Mouse (Mus musculus) left cerebral cortex, postnatal 4 days (tissue): ENCODE data around the gene L3mbtl4. TPM values are rescaled to one million over a fixed set of nuclear protein-coding genes. Genes with fewer than 3 reads are reported as not detected.
"Not testable (repeated sequence)": the region's sequence is repeated elsewhere in the genome, so short reads cannot be mapped to it uniquely, and the experiment has no call there.

Experiments used
- DNase-seq: peaks from one replicate; pipeline ENCODE4 v3.0.0-alpha.2; 2022
- intact Hi-C: fragments of 180-260 bp; cut with DNase I; formaldehyde crosslinking; loops from one replicate; pipeline ENCODE4 v1.15.1; 2025
- total RNA-seq, 2 experiments: library from RNA; stranded (reverse); gene quantifications; 2 replicates each; pipeline ENCODE4 v1.2.3; 2021

L3mbtl4 gene
- total RNA-seq, 2 experiments from 2014 or later: 9.2 to 10.8 TPM

DNA sequence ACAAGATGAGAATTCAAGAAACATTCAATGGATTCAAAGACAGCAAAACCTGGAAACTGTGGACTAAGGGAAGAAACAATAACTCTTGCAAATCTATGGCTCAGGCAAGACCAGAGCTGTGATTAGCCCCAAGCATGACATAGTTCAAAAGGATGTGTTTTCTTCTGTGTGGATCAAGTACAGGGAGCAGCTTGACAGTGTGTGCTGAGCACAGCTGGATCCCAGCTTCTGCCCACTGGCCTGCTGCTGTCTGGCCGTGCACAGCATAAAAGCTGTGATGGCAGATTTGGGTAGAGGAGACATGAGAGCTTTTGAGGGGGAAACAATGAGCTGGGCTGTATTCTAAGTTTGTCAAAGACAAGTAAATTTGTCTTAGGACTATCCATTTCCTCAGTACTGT is 84.1 kb downstream of the L3mbtl4 start:
- intact Hi-C loops: no loop called here
- peak; percentile 37 for DNase-seq

DNA sequence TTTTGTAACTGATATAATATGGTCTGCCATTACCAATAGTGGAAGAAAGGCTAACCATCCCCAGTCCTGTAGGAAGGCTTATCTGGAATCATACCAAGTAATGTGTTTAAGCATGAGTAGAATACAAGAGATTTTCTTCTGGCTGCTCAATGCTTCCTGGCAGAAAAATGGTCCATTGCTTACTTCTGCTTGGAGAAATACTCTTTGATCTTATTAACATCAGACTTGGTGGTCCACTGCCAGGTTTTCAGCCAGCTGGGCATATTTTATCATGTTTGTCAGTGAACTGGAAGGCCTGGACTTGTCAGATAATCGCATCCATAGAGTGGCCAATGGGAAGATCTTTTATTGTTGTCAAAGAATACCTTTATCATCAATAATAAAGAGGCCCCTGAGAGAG is 97.5 kb downstream of the L3mbtl4 start:
- intact Hi-C loops: no loop called here
- peak; percentile 67 for DNase-seq

DNA sequence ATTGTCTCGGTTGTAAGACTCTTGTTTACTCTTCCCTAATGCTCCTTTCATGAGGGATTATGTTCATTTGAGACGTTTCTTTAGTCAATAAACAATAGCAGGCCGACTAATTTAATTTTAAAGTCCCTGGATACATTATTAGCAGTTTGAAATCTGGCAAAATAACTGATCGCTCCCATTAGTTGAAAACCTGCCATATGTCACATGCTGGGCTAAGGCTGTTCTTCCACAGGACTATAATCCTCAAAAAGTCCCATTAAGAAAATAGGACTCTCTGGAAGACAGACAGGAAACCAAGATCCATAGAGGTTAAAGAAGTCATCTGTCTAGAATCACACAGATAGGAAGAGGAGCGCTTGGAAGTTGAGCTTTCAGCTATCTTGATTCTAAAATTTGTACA is 114.9 kb downstream of the L3mbtl4 start:
- intact Hi-C loops: no loop called here
- DNase-seq: no peak

DNA sequence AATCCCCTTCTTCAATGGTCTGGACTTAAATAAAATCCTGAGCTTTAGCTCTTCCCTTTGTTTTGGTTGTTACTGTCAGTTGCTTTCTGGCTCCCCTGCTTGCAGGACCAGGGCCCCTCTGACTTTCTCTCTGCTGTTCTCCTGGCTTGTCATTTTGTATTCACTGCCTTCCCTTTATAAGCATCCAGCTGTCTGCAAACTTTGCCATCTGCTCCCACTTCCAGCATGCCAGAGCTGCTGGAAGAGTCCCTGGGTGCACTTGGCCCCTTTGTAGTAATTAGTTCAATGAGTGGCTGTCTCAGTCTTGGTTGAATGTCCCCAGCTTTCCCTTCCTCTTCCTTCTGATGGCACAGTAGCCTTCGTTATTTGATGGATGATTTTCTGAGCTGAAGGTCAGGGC is 132.4 kb downstream of the L3mbtl4 start:
- peak; percentile 66 for DNase-seq
- intact Hi-C loops: no loop called here

DNA sequence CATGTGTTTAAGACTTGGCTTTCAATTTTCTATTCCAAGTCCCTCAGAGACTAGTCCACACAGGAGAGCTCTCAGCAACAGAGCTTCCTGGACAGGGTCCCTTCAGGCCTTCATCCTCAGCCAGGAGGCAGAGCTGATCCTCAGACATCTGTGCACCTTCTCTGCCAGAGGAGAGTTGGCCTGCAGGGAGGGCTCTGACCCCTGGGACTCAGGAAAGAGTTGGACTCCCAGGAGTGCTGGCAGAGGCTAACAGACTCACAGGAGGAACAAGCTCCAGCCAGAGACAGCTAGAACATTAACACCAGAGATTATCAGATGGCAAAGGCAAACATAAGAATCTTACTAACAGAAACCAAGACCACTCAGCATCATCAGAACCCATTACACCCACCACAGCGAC is 133.5 kb downstream of the L3mbtl4 start:
- DNase-seq: peak; percentile 22
- intact Hi-C loops: not testable (repeated sequence)

DNA sequence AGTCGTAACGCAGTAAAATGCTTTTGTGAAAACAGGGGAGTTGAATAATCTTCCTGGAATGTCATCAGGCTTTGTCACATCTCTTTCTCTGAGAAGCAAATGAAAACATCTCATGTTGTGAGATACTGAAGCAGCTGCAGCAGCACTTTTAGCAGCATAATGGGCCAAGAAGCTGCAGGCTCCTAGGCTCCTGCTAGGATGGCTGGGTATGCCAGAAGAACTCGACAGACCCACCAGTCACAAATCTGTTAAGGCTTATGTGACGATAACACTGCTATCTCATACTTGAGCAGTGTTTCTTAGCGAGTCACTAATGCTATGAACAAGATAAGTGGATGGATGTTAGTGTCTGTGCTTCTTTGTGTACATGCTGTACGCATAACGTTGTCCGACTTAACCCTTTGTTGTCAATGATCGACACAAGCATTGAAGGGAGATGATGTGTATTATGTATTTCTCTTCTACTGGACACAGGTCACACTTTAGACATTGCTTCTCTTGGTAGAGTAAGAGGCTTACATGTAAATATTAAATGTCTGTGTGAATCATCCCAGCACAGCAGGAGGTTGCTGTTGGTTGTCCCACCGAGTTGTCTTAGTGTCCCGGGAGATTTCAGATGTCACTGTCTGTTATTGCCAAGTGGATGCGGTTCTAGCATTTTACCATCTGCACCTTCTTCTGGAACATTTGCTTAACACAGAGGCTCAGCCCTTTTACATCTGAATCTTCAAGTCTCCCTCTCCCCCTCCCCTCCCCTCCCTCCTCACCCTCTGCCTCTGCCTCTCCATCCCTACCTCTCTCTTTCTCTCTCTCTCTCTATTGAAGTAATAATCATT is 149.3 kb downstream of the L3mbtl4 start:
- intact Hi-C loops: no loop called here
- peak; percentile 67 for DNase-seq

- DNase-seq: peak; percentile 28
- intact Hi-C loops: no loop called here
These were observed 160.0 kb downstream of the L3mbtl4 start for GRCm38 (mm10) chr17:68433576-68433975.

- intact Hi-C loops: no loop called here
- no peak for DNase-seq
These were observed 177.3 kb downstream of the L3mbtl4 start for GRCm38 (mm10) chr17:68450921-68451320.

DNA sequence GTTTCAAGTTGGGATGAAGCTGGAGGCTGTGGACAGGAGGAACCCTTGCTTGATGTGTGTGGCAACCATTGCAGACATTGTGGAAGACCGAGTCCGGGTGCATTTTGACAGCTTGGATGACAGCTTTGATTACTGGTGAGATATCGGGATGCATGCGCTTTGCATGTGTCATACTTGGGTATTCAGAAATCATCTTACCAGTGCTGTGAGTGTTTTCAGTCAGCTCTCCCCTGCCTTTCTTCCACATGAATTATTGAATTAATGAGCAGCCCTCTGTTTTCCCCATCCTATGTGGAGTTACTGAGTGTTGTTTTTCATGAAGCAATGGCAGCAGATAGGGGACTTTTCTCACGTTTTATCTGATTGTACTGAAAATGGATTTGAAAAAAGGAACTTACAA is 187.9 kb downstream of the L3mbtl4 start:
- intact Hi-C loops: no loop called here
- DNase-seq: no peak

DNA sequence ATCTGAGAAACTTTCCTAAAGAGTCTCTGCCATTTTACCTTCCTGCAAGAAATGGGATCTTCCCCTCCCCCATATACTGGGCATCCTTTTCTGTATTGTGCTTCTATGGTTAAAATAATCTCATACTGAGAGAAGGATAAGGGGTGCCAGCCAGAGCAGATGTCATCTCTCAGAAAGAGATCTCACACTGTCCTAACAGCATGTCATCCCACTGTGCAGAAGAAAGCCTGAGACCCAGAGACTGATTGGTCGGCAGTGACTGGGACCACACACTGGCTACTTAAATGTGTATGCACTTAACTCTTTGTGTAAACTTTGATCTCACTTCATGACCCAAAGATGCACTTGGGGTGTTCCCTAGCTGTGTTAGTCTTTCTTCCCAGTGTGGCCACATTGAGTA is 193.7 kb downstream of the L3mbtl4 start:
- peak; percentile 55 for DNase-seq
- intact Hi-C loops: no loop called here

- DNase-seq: no peak
- intact Hi-C loops: no loop called here
These were observed 216.6 kb downstream of the L3mbtl4 start for GRCm38 (mm10) chr17:68490065-68490691.

GRCm38 (mm10) chr17:68492231-68492630 is 218.6 kb downstream of the L3mbtl4 start:
- intact Hi-C loops: no loop called here

GRCm38 (mm10) chr17:68502998-68503397 is 229.4 kb downstream of the L3mbtl4 start:
- intact Hi-C loops: not testable (repeated sequence)

More at GRCm38 (mm10) chr17:68492231-68492630, 218.6 kb downstream of the L3mbtl4 start:
- no peak for DNase-seq

DNA sequence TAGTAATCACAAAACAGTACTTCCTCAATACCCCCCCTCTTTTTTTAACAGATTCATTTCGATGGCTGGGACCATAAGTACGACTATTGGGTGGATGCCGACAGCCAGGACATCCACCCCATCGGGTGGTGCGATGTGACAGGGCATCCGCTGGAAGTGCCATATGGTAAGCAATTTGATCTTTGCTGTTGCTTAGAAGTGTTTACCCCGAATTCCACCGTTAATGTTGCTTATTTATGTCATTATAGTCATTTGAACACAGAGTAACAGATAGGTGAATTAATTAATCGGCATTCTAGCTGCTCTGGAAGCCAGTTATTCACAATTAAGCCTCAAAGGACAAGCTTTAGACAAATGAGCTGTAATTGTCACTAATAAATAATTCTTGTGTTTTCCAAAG is 286.1 kb downstream of the L3mbtl4 start:
- intact Hi-C loops: no loop called here
- DNase-seq: peak; percentile 49

More at GRCm38 (mm10) chr17:68502998-68503397, 229.4 kb downstream of the L3mbtl4 start:
- DNase-seq: not testable (repeated sequence)

DNA sequence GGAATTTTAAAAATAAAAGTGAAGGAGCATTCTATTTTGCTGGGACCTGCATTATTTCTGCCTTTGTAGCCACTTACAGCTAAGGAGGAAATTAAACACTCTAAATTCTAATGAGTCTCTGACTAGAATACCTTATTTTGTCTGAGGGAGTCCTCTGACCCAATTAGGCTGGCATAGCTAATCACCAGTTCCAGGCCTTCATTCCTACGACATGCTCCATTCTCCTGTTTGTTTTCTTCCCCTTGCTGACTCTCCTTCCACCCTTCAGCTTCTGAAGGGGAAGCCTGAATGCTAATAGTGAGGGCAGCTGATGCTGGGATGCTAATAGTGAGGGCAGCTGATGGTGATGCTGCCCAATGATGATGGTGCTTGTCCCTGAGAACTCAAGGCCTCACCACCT is 286.7 kb downstream of the L3mbtl4 start:
- intact Hi-C loops: no loop called here
- no peak for DNase-seq

DNA sequence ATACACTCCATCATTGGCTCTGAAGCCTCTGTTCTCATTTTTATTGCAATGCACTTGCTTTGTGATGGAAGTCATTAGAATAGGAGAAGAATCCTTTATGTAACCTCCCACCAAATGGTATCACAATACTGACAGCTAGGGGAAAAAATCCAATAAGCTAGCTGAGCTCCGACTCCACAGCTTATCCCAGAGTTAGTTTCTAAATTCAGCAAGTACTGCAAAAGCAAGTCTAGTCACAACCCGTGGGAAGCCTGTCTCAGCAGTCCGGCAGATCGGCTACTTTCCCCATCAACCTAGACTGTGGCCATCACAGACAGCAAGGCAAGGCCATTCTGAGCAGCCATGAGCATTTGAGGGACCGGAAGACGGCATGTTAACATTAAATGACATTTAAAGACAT is 298.2 kb downstream of the L3mbtl4 start:
- DNase-seq: no peak

DNA sequence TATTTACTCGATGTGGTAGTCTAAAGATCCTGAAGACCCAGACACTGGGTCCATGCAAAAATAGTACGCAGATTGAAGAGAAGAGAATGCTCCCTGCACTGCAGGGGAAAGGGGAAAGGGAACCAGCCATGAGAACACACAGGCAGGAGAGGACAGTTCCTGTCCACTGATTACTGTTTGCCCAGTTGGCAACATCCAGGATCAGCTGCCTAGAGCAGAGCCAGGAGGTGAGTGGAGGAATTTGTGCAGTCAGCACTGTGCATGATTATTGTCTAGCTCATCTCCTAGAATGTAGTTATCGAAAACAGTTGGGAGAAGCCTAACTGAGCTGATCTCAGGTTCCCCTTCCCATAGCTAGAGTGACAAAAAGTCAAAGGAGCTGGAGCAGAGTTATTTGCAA is 311.6 kb downstream of the L3mbtl4 start:
- intact Hi-C loops: no loop called here
- no peak for DNase-seq

More for the DNA sequence above, 298.2 kb downstream of the L3mbtl4 start:
- intact Hi-C loops: no loop called here

- DNase-seq: no peak
- intact Hi-C loops: no loop called here
These were observed 318.0 kb downstream of the L3mbtl4 start for GRCm38 (mm10) chr17:68591619-68592018.

DNA sequence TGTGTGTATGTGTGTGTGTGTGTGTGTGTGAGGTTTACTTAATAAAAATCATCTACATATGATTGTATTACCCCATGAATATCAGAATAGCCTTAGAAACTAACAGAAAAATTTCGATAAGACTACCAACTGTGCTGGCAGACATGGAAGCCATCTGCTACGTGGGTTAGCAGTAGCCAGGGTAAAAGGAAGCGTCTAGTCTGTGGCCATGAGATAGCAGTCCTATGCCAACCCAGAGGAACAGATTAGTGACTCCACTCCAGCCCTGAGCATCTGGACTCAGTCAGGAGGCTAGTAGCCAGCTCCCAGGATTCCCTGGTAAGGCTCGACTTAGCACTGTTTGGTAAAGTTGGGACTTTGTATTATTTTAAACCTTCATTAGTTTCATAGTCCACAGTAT is 329.1 kb downstream of the L3mbtl4 start:
- intact Hi-C loops: no loop called here
- DNase-seq: peak; percentile 56

DNA sequence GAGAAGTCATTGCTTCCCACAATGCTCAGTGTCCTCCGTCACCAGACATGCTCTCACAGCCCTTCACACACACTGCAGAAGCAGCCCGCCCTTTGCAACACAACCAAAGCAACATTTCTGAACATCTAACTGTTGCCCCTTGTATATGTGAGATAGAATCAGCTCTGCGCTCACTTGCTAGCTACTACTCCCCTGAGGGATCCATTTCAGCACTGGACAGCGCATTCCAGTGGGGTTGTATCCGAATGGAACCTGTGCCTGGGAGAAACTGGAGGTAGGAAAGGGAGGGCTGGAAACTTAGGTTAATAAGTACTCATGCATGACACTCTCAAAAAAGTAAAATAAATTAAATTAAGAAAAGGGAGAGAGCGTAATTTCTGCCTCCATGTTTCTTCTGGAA is 334.1 kb downstream of the L3mbtl4 start:
- intact Hi-C loops: no loop called here

DNA sequence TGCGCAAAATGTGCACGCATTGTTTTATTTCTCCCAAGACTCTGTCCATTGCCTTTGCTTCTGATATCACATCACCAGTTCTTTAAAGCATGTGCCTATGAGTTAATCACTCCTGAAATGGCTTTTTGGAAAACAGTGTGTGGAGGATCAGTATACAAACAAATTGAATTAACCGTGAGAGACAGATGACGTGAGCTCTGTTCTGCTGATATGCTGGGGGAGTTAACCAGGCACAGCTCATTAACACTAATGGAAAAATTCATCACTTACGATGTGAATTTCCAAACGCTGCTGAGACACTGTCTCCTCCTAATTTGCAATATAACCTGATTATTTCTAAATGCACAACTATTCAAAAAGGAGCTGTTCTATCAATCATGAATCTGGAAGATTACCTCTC is 337.6 kb downstream of the L3mbtl4 start:
- intact Hi-C loops: no loop called here

More for the DNA sequence above, 334.1 kb downstream of the L3mbtl4 start:
- peak; percentile 13 for DNase-seq

DNA sequence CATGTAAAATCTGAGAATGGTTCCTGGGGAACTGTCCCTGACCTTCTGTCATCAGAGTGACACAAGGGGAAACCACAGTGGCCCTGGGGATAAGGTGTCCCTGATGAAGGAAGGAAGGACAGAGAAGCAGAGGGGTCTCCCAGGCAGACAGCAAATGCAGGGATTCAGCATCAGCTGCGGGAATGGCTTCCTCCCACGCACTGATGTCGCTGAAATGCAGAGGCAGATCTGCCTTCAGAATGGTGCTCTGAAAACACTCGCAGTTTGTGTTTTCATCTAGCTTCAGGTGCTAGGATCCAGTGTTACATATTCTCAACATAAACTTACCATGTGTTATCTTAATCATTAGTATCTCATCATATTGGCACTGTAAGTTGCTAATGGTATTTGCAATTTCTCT is 351.7 kb downstream of the L3mbtl4 start:
- intact Hi-C loops: no loop called here
- no peak for DNase-seq

More for the DNA sequence above, 337.6 kb downstream of the L3mbtl4 start:
- DNase-seq: no peak
